ENCODE assay signal across 10 mouse cellular contexts in genomic region chr6:88203791-88204405, GRCm38 (mm10). TPM values are rescaled to one million over a fixed set of nuclear protein-coding genes. Genes with fewer than 3 reads are reported as not detected.
DNase-seq lines count a peak whose midpoint lies in the region; ATAC-seq and TF ChIP-seq lines count a peak whose summit lies in the region.
"Had no signal": no experiment of that assay in that cellular context is flagged by ENCODE, and none has a peak within 500 bp of the region (broad histone marks: within the 10 kb centered on the region; RNA-seq: fewer than 3 reads in every experiment).

No protein-coding gene starts in this region.

- DNase-seq in heart, adult 2 months: no peak
- no peak for DNase-seq in heart, postnatal 4 days
- no peak for DNase-seq in liver
- peak; percentile 16 for DNase-seq in mesoderm, embryonic 11.5 days (ENCODE audit: low read depth, low spot score)
- DNase-seq in Muller cell, postnatal 12 days (ENCODE audit: inconsistent ontology term): no peak
- DNase-seq in spleen, postnatal 14 days (ENCODE audit: low spot score in 2 of 2): no peak

- H3K4me3 ChIP-seq in heart, adult 2 months: peak overlapping the region; percentile 23
- peak overlapping the region; percentile 35; the same call in 1 of the 2 replicates for H3K4me3 ChIP-seq in liver, embryonic 12.5 days
- no peak overlapping the region for H3K4me3 ChIP-seq in cortical plate, adult 2 months (ENCODE audit: insufficient read depth, low read length)
- H3K4me3 ChIP-seq: forebrain, embryonic 13.5 days had no signal

- peak overlapping the region; percentile 36 for H3K9ac ChIP-seq in heart, adult 2 months (ENCODE audit: low read depth, low read length)
- 0 out of 2 replicates have a peak overlapping the region, but pooled peaks have one; percentile 41 for H3K9ac ChIP-seq in liver, embryonic 12.5 days
- H3K9ac ChIP-seq: forebrain, embryonic 13.5 days had no signal

- peaks cover 10% of the 10 kb centered on the region for H3K36me3 ChIP-seq in heart, adult 2 months (ENCODE audit: control insufficient read depth, insufficient read depth, low read length)
- H3K36me3 ChIP-seq in liver, embryonic 12.5 days: peaks cover 5% of the 10 kb centered on the region; the same call in 1 of the 2 replicates

- peaks cover 4% of the 10 kb centered on the region; the same call in 1 of the 2 replicates for H3K27me3 ChIP-seq in heart, adult 2 months (ENCODE audit: control insufficient read depth, insufficient read depth, low read length)
- H3K27me3 ChIP-seq in liver, embryonic 12.5 days (replicated peaks): peaks cover 67% of the 10 kb centered on the region

- H3K4me2 ChIP-seq in liver, embryonic 12.5 days: peak overlapping the region; percentile 68
- H3K4me2 ChIP-seq: forebrain, embryonic 13.5 days had no signal

- no peak for TF ChIP-seq CTCF in heart, adult 2 months (IDR thresholded peaks at IDR 0.05)
- no peak for TF ChIP-seq CTCF in cortical plate, adult 2 months (IDR thresholded peaks at IDR 0.05; ENCODE audit: extremely low read depth, insufficient read depth, low read length)

- ATAC-seq in liver, embryonic 12.5 days: no peak
- ATAC-seq: forebrain, embryonic 13.5 days had no signal

- 29% methylated on average over 10 of the region's 10 CpGs for WGBS in heart, adult 2 months
- WGBS in liver, embryonic 12.5 days (ENCODE audit: insufficient replicate concordance): 37% methylated on average over 10 of the region's 10 CpGs

- H3K27ac ChIP-seq in heart, adult 2 months: peak overlapping the region; percentile 85
- peak overlapping the region; percentile 82 for H3K27ac ChIP-seq in liver, embryonic 12.5 days
- H3K27ac ChIP-seq in cortical plate, adult 2 months (ENCODE audit: insufficient read depth, low read length): peak overlapping the region; percentile 38
- H3K27ac ChIP-seq: forebrain, embryonic 13.5 days had no signal

- TF ChIP-seq POLR2A in heart, adult 2 months (IDR thresholded peaks at IDR 0.05; ENCODE audit: insufficient read depth, low read depth, low read length): no peak
- no peak for TF ChIP-seq POLR2A in cortical plate, adult 2 months (IDR thresholded peaks at IDR 0.05; ENCODE audit: extremely low read depth, insufficient read depth, low read length)

- H3K4me1 ChIP-seq in heart, adult 2 months (ENCODE audit: control insufficient read depth, insufficient read depth, low read length): peaks cover 9% of the 10 kb centered on the region
- peaks cover 66% of the 10 kb centered on the region for H3K4me1 ChIP-seq in liver, embryonic 12.5 days
- no peaks in the 10 kb centered on the region for H3K4me1 ChIP-seq in cortical plate, adult 2 months (ENCODE audit: control insufficient read depth, insufficient read depth, low read length)

- intact Hi-C loops in heart, adult 2 months (cut with DNase I): loop anchor here (2.0 kb wide), 2 partner anchors 57 to 69 kb away; no protein-coding TSS in a partner anchor

- H3K79me2 ChIP-seq in heart, adult 2 months (replicated peaks; ENCODE audit: control insufficient read depth, insufficient read depth, low read length): no peaks in the 10 kb centered on the region

- TF ChIP-seq EP300 in heart, adult 2 months (IDR thresholded peaks at IDR 0.05; ENCODE audit: insufficient read depth, low read depth, low read length): no peak

- H3K9me3 ChIP-seq in liver, embryonic 12.5 days (replicated peaks): no peaks in the 10 kb centered on the region
- H3K9me3 ChIP-seq: forebrain, embryonic 13.5 days had no signal

RNA-seq across cellular contexts. Expression of gene Gata2, which starts 10.2 kb away (rescaled TPM):
- 10 to 100 TPM; 17.8 to 19.6 TPM for total RNA-seq in heart, adult 2 months (2021)
- 14.3 and 18.7 TPM in 2 replicates for polyA plus RNA-seq in heart, adult 2 months (2012; rRNA removed)
- total RNA-seq in heart, postnatal 4 days (2021): 10 to 100 TPM; 15.2 to 16.8 TPM
- polyA plus RNA-seq in liver, embryonic 12.5 days (2016; fragmentation: Nextera tagmentation; extraction: Ambion mirVana): 13.3 and 15.7 TPM in 2 replicates
- 5.8 and 6.1 TPM in 2 replicates for polyA plus RNA-seq in cortical plate, adult 2 months (2012; rRNA removed)

RNA-seq across cellular contexts. Expression of gene Dnajb8, which starts 18.2 kb away (rescaled TPM):
- total RNA-seq in heart, adult 2 months (2021): not detected
- polyA plus RNA-seq in heart, adult 2 months (2012; rRNA removed): 0.29 TPM in 1 of 2 replicates, not detected in the other
- total RNA-seq in heart, postnatal 4 days (2021): not detected
- polyA plus RNA-seq in liver, embryonic 12.5 days (2016; fragmentation: Nextera tagmentation; extraction: Ambion mirVana): not detected in 2 replicates
- polyA plus RNA-seq in cortical plate, adult 2 months (2012; rRNA removed): not detected in 2 replicates
- polyA plus RNA-seq: forebrain, embryonic 13.5 days; urinary bladder, adult 2 months had no signal
